Mouse (Mus musculus) embryo, embryonic 11.5 days (tissue): ENCODE measurements at regions not wholly inside any gene's neighbourhood (a gene's known extent, or its start where the extent isn't known, plus 50 kb on each side); places are given as distances from the start of the nearest gene placed in this dataset.

Experiments used
- DNase-seq: peaks from one replicate; pipeline ENCODE4 v3.0.0-alpha.2; 2012; ENCODE audit warnings: low read depth, low spot score

DNA sequence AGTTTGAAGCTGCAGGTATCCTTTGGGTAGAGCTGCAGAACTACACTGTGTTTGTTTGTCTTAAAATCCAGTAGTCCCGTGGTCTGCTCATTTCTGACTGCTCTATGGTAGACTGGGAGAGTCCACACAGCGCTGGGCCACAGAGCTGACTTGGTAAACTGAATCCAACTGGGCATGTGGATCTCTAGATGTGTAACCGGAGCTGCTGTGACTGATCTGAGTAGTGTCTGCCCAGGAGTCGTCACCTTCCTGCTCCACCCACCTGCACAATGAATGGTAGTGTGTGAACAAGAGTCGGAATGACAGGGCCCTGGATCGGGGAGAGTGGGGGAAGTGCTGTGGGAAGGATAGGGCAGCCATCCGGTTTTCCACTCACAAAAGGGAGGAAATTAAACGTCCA, 87.5 kb upstream of the Fam3c start:
- no peak for DNase-seq

DNA sequence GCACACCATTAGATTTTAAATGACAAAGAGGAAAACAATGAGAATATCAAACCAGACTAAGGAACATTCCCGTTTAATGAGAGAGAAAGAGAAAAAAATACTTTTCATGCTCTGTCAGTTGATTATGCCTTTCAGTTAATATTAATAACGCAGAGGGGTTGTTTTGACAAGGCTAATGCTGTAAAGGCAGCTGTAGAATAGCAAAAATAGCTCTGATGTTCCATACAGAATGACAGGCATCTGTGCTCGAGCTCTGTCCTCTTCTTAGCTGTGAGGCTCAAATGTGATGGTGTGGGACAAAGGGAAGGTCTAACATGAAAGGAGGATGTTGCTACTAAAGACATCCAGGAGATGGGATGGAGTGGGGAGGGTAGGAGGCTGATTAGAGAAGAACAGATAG, 87.1 kb upstream of the Fam3c start:
- no peak for DNase-seq

DNA sequence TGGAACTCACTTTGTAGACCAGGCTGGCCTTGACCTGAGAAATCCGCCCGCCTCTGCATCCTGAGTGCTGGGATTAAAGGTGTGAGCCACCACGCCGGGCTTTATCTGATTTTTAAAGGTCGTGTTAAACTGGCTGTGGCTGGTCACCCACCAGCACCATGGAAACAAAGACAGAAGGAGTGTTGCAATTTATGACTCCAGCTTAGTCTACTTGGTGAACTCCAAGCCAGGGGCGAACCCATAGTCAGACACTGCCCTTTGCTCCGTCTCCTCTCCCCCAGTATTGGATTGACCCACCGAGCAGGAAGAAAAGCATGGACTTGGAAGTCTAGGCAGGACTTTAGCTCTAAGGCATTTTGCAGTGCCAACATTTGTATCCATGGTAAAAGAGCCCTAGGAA, 86.5 kb upstream of the Fam3c start:
- no peak for DNase-seq

DNA sequence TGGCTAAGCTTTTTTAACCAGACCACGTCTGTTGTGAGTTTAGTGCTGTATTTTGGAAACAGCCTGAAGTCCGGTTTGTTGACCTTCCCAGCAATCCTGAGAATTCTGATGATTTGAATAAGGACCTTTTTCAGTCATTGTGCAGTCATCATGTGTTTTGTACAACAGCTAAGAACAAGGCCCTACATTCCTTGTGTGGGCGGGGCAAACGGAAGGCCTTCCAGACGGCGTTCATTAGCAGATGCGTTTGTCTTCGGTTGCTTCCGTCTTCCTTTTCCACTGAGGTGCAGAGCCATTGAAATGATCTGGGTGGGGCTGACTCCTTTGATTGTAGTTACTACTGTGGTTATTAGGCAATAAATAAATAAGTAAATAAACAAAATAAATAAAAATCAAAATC, 83.8 kb upstream of the Fam3c start:
- DNase-seq = no peak

DNA sequence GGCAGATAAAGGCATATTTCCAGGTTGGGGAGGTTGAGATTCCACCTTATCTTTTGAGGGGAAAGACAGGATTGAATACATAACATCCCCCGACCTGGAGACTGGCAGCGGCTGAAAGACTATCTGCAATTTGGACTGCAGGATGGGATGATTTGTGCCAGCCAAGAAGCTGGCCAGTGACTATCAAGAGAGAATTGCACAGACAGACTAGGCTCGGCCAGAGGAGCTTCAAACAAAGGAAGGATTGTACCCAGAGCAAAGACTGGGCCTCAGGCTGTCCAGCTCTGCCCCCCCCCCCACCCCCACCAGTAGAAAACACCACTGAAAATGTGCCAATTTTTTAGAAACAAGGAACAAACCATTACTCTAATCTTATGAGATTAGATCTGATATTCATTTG, 73.0 kb upstream of the Fam3c start:
- no peak for DNase-seq

DNA sequence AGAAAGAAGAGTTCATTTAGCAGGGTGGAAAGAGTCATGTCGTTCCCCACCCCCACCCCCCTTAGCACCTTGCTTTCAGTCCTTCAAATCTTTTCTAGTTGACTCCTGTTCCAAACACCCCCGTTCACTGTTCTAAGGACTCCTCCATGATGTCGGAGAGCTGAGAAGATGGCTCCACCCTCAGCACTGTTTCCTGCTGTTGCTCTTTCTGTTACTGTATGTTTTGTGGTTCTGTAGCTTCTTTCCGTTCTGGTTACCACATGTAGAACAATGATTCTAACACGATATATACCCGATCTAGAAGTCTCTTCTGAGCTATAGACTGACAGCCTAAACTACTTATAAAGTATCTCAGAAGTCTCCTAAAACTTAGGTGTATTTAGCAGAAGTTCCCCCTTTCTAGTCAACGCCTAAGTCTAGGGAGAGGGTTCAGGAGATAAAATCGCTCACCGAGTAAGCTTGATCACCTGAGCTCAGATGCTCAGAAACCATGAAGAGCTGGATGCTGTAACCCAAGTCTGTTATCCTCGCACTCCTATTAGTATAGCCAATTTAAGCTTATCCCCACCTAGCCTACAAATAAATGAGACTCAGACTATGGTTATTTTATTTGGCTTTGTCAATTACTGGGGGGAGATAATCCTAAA, 68.2 kb upstream of the Fam3c start:
- DNase-seq = no peak

DNA sequence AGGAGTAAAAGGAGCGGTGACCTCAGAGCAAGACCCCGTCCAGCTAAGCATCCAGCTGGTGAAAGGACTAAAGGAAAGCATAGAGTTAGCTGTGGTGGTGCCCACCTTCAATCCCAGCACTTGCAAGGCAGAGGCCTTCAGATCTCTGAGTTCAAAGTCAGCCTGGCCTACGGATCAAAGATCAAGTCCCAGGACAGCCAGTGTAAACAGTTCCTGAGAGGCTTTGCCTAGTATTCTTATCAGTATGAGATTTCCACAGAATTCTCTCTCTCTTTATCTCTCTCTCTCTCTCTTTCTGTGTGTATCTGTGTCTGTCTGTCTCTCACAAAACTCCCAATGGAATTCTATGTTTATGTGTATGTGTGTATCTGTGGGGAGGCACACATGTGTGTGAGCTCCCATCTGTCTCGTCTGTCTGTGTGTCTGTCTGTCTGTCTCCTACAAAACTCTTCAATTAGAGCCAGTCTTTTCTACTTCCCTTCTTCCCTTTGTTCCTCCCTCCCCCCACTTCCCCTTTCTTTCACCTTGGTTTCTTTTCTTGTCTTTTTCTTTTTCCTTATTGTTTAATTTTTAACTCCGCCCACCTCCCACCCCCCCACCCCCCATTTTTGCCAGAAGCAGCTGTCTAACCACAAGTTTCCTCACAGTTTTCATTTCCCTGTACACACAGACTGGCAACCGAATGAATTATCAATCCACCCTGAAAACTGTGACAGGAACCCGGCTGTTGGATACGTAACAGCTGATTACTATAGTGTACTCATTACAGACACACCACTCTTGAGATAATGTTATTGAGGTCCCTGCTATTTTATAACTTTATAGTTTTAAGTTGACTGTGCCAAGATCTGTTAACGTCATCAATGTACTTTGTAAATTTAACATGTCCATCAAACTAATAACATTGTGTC, 67.3 kb upstream of the Fam3c start:
- DNase-seq = no peak

DNA sequence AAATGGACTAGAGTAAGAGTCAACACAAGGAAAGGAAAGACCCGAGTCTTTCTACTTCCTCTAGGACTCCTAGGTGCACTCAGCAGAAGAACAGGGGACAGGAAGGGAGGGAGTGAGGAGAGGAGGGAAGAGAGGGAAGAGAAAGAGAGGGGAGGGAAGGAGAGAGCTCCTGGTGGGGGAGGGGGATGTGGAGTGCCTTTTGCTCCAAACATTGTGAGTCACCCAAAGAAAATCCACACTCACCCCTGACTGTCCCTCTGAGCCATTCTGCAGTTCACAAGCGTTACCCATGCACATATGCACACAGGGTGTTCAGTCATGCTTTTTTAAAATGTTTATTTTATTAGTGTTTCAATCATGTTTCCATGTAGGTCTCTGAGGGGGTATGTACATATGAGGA, 65.5 kb upstream of the Fam3c start:
- DNase-seq = no peak

DNA sequence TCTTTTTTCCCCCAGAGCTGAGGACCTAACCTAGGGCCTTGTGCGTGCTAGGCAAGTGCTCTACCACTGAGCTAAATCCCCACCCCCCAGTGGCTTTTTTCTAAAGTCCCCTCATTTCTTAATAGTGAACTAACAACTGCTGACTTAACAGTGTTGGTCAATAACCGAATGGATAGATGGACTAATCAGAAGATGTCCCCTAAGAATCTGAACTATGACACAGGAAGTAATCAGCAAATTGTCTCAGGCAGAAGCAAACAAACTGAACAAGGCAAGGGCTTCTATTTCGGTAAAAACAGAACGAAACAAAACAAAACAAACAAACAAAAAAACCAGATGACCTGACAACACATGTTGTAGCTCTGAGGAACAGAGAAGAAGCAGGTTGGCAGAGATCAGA, 62.2 kb upstream of the Fam3c start:
- DNase-seq = no peak

DNA sequence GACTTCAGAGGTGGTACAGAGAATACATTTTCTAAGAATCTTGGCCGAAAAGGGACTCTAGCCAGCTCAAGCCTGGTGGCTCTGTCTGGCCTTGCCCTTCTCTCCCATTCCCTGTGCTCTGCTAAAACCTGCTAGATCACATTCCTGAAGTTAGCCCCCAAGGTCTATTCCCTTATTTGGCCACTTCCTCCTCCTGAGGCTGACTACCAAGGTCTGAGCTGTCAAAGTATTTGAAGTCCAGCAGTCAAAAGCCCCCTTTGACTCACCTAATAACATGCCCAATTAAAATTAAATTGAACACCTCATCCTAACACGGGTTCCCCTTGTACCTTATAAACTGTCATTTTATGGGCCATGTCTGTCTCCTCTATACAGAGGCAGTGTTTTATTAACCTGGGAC, 61.1 kb upstream of the Fam3c start:
- DNase-seq = no peak

DNA sequence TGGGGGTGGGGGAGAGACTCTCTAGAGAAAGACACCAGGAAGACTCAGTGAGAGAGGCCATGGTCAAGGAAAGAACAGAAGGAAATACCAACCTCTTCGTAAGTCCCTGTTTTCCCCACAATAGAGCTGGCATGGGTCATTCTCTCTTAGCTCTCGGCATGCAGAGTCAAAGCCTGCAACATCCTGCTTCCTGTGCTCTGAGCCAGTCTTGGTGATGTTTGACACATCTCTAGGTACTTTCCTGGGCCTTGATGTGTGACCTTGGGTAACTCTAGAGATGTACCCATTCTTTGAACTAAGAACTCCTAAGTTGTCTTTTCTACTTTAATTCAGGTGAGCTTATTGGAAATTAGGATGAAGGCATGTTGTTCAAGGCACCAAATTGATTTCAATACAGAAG, 55.8 kb upstream of the Fam3c start:
- DNase-seq = no peak

DNA sequence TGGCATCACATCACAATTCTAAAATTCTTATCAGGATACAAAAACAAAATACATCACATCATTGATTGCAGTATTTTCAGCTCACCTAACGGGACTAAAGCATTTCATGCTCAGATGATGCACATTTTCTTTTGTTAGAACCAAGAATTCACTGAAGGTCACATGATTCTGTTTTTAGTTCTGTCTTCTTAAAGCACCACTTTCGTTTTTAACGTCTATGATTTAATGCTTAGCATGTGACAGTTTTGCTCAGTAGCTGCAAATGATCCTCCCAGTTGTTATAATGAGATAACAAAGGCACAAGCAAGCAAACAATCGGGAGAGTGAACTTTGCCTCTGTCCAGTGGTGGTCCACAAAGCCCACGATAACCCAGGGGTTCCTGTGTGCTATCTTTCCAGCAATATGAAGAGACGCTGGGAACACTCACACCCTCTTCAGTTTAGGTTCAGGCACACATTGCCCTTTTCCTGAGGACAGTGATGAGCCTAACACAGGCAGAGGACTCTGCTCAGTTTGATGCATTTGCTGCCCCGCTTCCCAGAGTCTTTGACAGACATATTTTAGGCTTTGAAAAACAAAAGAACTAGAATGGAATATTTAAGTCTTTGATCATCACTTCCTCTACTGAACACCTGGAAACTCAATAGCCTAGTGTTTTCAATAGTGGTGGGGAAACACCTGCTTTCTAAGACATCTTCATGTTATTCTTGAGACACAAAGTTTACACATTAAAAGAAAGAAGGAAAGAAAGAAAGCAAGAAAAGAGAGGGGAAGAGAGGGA, 53.0 kb upstream of the Fam3c start:
- no peak for DNase-seq
